Mouse (Mus musculus) heart, adult 8-10 months (tissue): ENCODE data around the gene Prdx2. TPM values are rescaled to one million over a fixed set of nuclear protein-coding genes. Genes with fewer than 3 reads are reported as not detected.

Source experiments
- DNase-seq: peaks from one replicate; pipeline ENCODE4 v3.0.0; 2022; ENCODE audit warnings: low spot score
- total RNA-seq, 4 experiments: library from RNA; stranded (reverse); gene quantifications; 2 replicates each; pipeline ENCODE4 v1.2.4; 2022

Gene Prdx2
- total RNA-seq = 100 to 1,000 TPM; 644 to 711 (median 676) TPM

DNA sequence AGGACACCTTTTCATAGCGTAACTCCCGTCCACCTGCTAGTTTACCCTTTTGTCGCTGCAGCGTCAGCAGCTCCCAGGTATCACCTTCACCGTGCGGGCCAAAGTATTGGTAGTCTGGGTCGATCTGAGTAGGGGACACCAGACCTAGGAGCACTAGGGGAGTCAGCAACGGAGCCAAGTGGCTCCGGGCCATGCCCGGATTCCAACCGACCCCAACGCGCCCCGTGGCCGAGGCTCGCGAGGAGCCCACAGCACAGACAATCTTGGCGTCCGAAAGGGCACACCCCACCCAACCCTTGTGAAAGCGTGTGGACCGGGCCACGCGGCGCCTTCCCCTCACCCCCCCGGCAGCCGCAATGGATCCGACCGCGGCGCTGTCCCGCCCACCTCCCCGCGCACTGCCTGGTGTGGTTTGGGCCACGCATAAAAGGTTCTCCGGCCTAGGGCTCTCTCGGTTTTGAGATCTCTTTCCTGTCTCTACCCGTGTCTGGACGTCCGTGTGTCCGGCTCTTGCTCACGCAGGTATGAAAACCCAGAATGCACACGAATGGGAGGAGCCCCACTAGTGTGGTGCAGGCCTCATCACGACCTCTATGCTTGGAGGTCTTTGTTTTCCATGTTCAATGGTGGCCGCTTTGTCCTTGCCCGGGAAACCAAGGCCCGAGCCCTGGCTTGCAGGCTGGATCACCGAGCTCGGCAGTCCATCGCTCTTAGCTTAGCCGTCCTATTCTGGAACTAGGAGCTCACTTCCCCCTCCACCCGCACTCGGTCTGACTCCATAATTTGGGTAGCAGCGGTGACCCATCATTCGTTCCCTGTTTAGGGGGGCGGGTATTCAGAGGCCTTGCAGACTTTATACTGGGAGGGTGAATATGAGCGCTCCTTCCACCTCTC, at the start of gene Prdx2, which contains the start of the genes Gm49661 and Rnaseh2a:
TSS of gene Prdx2 (plus strand) at position 347 of the 894 bp plus-strand sequence.
TSS of gene Gm49661 (minus strand) at position 193 of the 894 bp plus-strand sequence.
TSS of gene Rnaseh2a (minus strand) at position 527 of the 894 bp plus-strand sequence.
- DNase-seq = peak; percentile 75

- DNase-seq = no peak
These were observed 47.8 kb upstream of the Prdx2 start for GRCm38 (mm10) chr8:84921596-84921995.

DNA sequence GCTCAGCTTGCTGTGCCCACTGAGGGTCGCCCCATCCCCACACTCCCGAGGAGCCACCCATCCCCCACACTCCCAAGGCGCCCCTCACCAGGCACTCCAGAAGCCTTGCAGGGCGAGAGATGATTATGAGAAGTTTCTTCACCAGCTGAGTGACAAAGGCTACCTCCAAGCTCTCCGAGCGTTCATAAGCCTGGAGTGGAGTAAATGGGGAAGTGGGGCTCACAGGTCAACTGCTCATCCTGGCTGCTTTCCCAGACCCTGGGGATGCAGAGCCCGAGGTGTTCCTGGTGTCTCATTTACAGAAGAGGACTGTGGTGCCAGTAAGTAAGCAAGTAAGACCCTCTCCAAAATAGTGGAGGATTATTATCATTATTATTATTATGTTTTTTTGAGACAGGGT, 43.8 kb upstream of the Prdx2 start:
- no peak for DNase-seq

DNA sequence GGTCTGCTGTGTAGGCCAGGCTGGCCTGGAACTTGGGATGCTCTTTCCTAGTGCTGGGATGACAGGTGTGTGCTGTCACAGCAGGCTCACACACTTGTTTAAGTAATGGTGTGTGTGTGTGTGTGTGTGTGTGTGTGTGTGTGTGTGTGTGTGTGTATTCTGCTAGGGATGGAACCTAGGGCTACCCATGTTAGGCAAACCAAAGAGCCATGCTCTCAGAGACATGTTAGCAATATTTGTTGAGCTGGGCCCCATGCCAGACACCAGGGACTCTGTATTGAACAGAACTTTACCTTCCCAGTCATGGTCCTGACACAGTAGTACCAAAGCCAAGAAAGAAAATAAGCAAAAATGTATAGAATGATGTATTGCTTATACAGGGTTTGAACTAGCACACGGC, 41.9 kb upstream of the Prdx2 start:
- no peak for DNase-seq

DNA sequence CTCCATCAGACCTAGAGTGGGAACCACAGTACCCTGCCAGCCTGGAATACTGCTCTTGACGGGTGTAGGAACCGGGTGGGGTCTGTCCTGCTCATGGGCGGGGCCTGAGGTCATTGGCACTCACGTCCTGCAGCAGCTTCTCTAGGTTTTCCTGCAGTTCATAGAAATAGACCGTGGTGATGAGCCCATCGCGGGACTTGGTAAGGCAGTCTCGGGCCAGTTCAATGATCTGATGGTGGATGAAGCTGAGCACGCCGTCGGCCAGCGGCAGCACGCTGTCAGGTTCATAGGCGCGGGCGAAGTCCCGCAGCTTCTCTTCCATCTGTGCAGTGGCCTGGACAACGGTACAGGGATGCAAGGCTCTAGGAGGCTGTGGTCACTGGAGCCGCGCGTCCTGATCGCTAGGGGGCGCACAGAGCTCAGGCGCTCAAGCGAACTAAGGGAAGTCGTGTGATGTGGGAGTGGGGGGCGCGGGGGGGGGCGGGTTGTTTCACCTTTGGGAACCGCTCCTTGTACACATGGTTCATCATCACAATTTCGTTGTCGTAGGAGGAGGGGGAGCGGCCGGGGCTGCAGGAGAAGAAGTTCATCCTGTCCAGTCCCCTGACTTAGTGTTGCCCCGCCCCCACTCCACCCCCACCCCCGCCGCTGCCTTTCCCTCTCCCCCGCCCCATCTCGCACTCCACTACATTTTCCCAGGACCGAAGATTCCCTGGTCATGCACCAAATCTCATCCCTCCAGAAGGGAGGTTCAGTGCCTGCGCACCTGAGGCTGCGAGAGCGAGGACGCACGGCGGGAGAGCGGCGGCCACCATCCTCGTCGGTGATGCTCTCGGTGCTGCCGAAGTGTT, 40.7 kb upstream of the Prdx2 start:
- peak; percentile 47 for DNase-seq

DNA sequence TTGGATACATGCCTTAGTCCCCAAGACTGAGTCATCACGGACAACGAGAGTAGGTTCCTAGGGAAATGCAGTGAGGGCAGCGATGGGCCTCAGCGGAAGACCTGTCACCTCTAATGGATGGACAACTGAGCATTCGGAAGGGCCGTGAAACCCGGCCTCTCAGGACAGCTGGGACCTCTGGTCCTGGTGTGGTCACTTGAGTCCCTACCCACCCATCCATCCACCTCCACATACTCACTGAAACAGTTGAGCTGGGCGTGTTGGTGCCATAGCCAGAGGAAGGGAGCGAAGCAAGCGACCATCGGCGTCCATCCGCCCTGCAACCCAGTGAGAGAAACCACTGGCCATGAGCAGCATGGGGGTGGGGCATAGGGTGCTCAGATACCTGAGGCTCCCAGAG, 38.8 kb upstream of the Prdx2 start:
- no peak for DNase-seq

DNA sequence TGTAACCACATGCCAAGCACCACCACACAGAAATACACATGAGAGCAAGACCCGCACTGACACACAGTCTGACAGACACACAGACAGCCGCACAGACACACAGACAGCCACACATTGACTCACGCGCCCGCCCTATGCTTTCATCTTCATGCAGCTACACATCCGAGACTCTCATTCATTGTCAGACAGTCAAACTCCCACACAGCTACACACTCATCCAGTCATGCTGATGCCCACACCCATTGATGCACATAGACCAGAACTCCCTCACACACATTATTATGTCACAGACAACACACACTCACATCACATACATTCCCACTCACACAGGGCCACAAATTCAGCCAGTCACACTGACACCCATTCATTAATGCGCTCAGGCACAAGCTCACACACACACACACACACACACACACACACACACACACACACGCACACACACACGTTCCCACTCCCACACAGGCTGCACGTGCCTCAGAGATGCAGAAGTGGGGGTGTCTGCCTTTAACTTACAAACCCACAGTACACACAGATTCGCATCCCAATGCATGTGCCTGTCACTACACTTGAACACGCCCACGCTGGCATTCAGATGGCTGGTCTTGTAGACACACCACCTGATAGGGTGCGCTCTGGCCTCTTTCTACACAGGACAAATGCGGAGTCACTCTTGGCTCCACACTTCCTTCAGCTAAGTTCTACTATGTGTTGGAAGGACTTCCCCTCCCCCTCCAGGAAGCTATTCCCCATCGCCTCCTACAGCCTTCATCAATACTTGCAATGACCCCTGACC, 35.4 kb upstream of the Prdx2 start:
- DNase-seq = no peak

- no peak for DNase-seq
These were observed 34.5 kb upstream of the Prdx2 start for GRCm38 (mm10) chr8:84934860-84935259.

DNA sequence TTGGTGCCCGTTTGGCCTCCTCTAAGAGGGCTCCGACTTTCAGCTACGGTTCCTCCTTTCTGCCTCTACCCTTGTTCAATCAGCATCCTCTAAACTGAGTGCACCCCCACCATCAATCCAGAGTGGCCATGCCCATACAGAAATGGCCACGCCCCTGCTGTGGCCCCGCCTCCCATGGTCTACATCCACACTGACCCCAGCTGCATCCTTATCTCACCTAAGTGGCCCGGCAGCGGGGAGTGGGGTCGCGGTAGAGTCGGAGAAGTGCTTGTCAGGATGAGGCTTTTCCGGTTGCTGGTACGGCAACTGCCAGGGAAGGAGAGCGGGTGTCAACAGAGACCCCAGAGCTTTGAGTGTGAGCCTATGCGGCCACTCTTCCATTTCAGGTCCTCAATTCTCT, 33.9 kb upstream of the Prdx2 start:
- no peak for DNase-seq

DNA sequence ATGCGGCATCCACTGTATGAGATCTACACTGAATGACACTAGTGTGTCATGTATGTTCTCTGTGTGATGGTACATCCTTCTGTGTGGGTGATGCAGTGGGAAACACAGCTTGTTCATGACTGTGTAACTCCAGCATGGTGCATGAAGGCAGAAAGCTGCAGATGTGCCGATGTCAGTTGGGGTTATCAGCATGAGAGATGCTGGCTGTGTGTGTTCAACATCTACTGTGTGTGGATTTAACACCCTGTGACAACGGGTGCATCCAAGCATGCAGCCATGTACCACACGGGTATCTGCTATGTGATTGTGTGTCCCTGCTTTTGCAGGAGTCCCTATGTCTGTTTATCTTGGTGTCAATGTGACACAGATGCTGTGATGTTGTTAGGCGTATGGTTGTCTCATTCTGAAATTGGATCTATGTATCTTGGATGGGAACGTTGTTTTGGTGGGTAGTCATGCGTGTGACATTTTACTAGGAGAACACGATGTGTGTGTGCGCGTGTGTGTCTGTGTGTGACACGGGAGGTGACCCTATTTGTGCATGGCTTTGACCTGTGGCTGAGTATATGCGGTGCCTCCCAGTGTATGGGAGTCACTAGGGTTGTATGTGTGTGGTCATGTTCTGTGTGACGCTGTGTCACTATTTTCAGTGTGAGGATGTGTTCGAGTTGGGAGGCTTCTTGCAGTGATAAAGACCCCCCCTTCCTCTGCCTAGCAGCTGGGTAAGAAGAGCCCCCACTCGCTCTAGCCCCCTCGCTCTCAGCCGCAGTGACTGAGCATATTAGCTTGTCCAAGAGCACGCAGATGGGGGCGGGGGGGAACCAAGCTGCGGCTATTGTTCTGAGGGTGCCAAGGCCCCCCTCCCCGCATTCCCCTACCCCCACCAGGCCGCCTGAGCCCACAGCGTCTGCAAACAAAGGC, 33.1 kb upstream of the Prdx2 start:
- no peak for DNase-seq

GRCm38 (mm10) chr8:84936962-84937546, 32.3 kb upstream of the Prdx2 start, which contains the start of gene Mast1:
TSS of gene Mast1 (minus strand) at chr8:84937359.
- DNase-seq = no peak

DNA sequence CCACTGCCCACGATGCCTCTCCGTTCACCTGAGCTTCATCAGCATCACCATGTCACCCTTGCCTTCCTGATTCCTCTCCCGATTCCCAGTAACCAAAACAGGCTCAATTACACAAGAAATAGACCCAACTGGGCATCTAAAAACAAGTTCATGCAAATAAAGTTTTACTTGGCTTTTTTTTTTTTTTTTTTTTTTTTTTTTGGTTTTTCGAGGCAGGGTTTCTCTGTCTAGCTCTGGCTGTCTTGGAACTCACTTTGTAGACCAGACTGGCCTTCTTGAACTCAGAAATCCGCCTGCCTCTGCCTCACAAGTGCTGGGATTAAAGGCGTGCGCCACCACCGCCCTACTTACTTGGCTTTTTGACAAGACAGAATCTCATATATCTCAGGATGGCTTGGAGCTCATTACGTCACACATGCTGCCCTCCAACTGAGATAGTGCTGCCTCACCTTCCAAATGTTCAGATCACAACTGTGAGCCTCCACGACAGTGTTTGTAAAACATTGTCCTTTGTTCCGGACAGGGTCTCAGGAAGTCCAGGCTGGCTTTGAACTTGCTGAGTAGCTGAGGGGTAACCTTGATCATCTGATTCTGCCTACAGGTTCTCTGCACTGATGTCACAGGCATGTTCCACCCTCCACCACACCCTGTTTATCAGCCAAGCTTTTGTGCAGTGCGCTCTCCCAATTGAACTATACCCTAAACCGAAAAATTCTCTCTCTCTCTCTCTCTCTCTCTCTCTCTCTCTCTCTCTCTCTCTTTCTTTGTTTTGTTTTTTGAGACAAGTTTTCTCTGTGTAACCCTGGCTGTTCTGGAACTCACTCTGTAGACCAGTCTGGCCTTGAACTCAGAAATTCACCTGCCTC, 31.5 kb upstream of the Prdx2 start:
- DNase-seq = no peak

DNA sequence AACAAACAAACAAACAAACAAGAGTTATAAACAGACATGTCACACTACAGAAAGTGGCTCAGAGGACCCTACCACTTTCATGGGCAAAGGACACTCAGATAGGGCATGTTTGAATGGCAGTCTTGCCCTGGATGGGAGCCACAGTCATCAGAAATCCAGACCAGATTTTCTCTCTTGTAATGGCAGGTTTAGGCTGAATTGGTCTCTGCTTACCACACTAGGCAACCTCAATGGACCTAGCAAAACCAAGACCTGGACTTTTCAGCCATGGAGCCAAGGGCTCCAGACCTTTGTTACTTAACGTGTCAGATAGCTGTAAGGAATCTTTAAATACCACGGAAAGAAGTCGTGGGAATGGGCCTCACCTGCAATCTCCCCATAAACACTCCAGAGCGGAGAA, 25.7 kb upstream of the Prdx2 start:
- DNase-seq = no peak

DNA sequence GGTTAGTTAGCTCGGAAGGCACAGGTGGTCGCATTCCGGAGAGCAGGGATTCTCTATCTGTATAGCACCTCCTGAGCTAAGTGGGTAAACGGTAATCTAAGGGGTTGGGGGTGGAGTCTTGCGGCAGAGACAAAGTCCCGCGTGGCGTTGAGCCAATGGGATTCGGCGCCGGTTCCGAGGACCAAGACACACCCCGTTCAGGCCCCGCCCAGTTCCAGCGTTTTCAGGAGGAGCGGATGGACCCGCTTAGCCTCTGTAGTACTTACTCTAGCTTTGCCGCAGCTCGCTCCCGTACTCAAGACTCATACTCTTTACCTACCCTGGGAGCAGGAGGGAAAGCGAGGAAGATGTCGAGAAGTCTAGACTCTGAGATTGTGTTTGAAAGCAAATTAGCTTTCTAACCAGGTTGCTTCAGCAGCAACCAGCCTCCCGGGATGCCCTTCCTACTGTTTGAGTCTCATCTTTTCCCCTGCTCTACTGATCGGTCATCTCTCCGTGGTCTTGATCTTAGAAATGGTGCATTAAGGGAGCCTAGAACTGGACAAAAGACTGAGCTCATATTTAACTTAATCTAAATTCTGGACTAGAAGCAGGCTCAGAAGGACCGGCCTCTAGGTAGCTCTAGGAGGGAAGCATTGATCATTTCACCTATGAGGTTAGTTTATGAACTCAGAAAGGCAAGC, 24.8 kb upstream of the Prdx2 start:
- DNase-seq = no peak

DNA sequence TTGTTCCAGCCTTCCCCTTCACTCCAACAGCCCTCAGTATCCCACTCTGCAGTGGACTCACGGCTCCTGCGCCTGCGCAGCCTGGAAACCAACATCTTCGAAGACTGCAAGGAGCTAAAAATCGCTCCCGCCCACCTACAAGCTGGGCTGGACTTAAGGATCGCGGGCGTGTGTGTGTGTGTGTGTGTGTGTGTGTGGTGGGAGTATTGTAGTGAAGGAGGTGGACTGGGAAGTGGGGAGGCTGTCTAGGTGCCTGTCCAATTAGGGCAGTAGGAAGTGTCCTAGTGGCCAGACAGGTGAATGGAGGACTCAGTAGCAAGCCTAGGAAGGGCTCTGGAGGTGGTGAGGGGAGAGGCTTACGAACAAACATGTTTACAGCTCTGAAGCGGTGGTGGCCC, 24.2 kb upstream of the Prdx2 start:
- DNase-seq = no peak

DNA sequence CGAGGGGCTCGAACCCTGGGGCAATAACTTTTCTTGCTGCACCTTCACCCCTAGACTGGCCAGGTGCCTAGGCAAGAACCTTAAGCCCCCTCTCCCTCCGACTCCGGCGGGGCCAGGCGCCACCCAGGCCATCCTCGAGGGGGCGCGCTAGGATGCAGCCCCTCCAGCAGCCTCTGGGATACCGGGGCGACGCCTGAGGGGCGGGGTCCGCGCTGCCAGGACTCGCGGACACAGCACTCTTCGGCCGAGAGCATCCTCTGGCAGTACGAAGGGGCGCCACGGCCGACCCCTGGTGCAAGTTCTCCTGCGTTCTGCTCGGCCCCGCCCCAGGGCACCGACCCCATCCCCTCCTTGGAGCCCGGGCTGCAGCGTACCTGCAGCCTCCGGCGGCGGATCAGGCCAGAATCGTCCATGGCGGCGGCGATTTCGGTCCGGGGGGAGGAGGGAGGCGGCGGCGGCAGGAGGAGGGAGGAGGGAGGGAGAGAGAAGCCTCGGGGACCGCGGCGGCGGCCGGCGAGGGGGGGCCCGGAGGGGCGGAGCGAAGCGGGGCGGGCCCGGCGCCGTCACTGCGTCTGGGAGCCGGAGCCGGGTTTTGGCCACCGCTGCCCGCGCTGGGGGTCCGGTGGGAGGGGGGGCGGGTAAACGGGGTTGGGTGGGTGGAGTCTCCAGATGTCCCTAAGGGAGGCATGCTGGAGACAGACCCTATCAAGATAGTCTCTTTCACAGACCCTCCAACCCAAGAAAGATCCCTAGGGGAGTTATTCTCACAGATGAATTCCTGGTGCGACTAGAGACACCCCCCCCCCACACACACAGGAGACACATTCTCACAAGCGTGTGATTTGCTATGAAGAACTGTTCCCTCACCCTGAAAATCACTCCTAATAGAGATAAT, 23.5 kb upstream of the Prdx2 start:
- no peak for DNase-seq

DNA sequence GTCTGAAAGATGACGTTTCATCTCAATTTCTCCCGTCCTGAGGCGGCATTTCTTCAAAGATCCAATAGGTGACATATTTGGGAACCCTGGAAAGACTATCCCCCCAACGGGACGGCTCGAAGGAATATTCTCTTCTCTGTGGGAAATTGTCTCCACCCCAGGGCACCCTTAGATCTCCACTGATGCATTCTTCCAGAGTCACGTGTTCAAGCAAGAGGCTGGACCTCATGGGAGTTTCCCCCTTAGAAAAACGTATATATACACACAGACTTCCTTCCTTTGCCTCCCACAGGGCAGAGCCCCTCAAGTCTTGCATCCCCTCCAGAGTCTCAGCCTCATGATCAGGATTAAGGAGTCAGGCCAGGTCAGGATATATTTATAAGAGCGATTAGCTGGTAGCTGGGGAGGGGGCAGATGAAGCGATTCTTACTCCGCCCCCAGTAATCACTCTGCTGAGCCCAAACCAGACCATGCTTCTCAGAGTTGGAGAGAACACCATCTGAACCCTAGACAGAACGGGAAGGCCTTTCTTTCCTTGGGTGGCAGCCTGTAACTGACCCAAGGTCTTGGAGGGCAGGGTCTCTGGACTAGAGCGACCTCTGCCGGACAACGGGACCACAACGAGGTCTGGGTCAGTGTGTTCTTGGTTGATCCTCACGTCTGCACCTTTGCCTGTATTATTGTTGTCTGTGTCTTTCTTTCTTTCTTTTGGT, 22.7 kb upstream of the Prdx2 start, which contains the start of gene Rtbdn:
TSS of gene Rtbdn (plus strand) at position 464 of the 713 bp plus-strand sequence.
- no peak for DNase-seq
